Mouse (Mus musculus) heart, embryonic 11.5 days (tissue): ENCODE measurements at regions not wholly inside any gene's neighbourhood (a gene's known extent, or its start where the extent isn't known, plus 50 kb on each side); places are given as distances from the start of the nearest gene placed in this dataset.

Experiments
- ATAC-seq: fragments of 200-750 bp; cut with Nextera tagmentation; replicated peaks from 2 replicates; pipeline ENCODE4 v1.8.0; 2017; ENCODE audit warnings: moderate library complexity; ENCODE audit not compliant: insufficient number of reproducible peaks, low FRiP score, low TSS enrichment
- H3K27ac ChIP-seq: fragments of 300-500 bp; sonication (generic); 2 replicates; pipeline ENCODE4 v1.5.1; 2014; ENCODE audit warnings: mild to moderate bottlenecking, low read depth, low read length
- H3K27me3 ChIP-seq: fragments of 300-500 bp; sonication (generic); 2 replicates; pipeline ENCODE4 v1.6.1; 2014; ENCODE audit warnings: mild to moderate bottlenecking, low read length, mixed read lengths; ENCODE audit not compliant: control insufficient read depth, insufficient read depth
- H3K36me3 ChIP-seq: fragments of 300-500 bp; sonication (generic); 2 replicates; pipeline ENCODE4 v1.6.1; 2014; ENCODE audit warnings: mild to moderate bottlenecking, low read length, moderate library complexity, mixed read lengths; ENCODE audit not compliant: control insufficient read depth, insufficient read depth
- H3K4me1 ChIP-seq: fragments of 300-500 bp; sonication (generic); 2 replicates; pipeline ENCODE4 v1.6.1; 2014; ENCODE audit warnings: low read length; ENCODE audit not compliant: control insufficient read depth, insufficient read depth
- H3K4me2 ChIP-seq: fragments of 300-500 bp; sonication (generic); 2 replicates; pipeline ENCODE4 v1.6.1; 2014; ENCODE audit warnings: mild to moderate bottlenecking, moderate library complexity
- H3K4me3 ChIP-seq: fragments of 300-500 bp; sonication (generic); 2 replicates; pipeline ENCODE4 v1.5.1; 2014; ENCODE audit warnings: low read depth, low read length
- H3K9ac ChIP-seq: fragments of 300-500 bp; sonication (generic); 2 replicates; pipeline ENCODE4 v1.6.1; 2014; ENCODE audit warnings: mild to moderate bottlenecking, low read depth, low read length, moderate library complexity
- H3K9me3 ChIP-seq: fragments of 300-500 bp; sonication (generic); replicated peaks from 2 replicates; pipeline ENCODE4 v1.6.1; 2016; ENCODE audit warnings: low read length; ENCODE audit not compliant: control insufficient read depth
- WGBS: fragments of 180-500 bp; shearing (Covaris S2); extraction: QIAGEN DNeasy Blood & Tissue Kit; methylation state at CpG from one replicate; pipeline ENCODE4 v1.1.7; 2014; ENCODE audit not compliant: insufficient replicate concordance; 5-methylcytosine and 5-hydroxymethylcytosine counted together

- Histone ChIP-seq H3K9me3 (no peaks in the 10 kb centered on the region), H3K27ac (no peak overlapping the region), H3K4me3 (no peak overlapping the region), H3K36me3 (no peaks in the 10 kb centered on the region), H3K27me3 (no peaks in the 10 kb centered on the region), H3K9ac (no peak overlapping the region), H3K4me2 (no peak overlapping the region), H3K4me1 (peaks cover 8% of the 10 kb centered on the region; the same call in 1 of the 2 replicates)
- 37% methylated on average over 3 of the region's 3 CpGs for WGBS
- ATAC-seq: no peak
Measured at GRCm38 (mm10) chr16:93436732-93437131, 167.1 kb downstream of the Setd4 start.

GRCm38 (mm10) chr16:93431316-93431715 is 172.5 kb downstream of the Setd4 start:
- no peaks in the 10 kb centered on the region for H3K9me3 ChIP-seq
- H3K36me3 ChIP-seq: no peaks in the 10 kb centered on the region
- H3K4me1 ChIP-seq: no peaks in the 10 kb centered on the region
- H3K4me3 ChIP-seq: no peak overlapping the region
- no peaks in the 10 kb centered on the region for H3K27me3 ChIP-seq
- no peak for ATAC-seq
- WGBS: 61% methylated on average over 5 of the region's 5 CpGs
- H3K27ac ChIP-seq: no peak overlapping the region
- H3K9ac ChIP-seq: no peak overlapping the region
- no peak overlapping the region for H3K4me2 ChIP-seq

GRCm38 (mm10) chr16:93429324-93429781 is 174.5 kb downstream of the Setd4 start:
- H3K4me3 ChIP-seq: no peak overlapping the region
- no peaks in the 10 kb centered on the region for H3K27me3 ChIP-seq
- H3K9ac ChIP-seq: no peak overlapping the region
- no peaks in the 10 kb centered on the region for H3K4me1 ChIP-seq
- no peak overlapping the region for H3K27ac ChIP-seq
- 76% methylated on average over 8 of the region's 8 CpGs for WGBS
- H3K9me3 ChIP-seq: no peaks in the 10 kb centered on the region
- no peak for ATAC-seq
- H3K36me3 ChIP-seq: no peaks in the 10 kb centered on the region
- no peak overlapping the region for H3K4me2 ChIP-seq

- H3K4me2 ChIP-seq: no peak overlapping the region
- H3K4me1 ChIP-seq: peaks cover 7% of the 10 kb centered on the region
- H3K9ac ChIP-seq: no peak overlapping the region
- no peak for ATAC-seq
- H3K27me3 ChIP-seq: no peaks in the 10 kb centered on the region
- H3K4me3 ChIP-seq: no peak overlapping the region
- WGBS: 83% methylated on average over 4 of the region's 4 CpGs
- H3K27ac ChIP-seq: no peak overlapping the region
- H3K36me3 ChIP-seq: no peaks in the 10 kb centered on the region
- H3K9me3 ChIP-seq: no peaks in the 10 kb centered on the region
Measured at GRCm38 (mm10) chr16:93427264-93427663, 176.6 kb downstream of the Setd4 start.

GRCm38 (mm10) chr16:93425731-93426130 is 178.1 kb downstream of the Setd4 start:
- H3K4me1 ChIP-seq: peaks cover 7% of the 10 kb centered on the region
- H3K4me3 ChIP-seq: no peak overlapping the region
- no peaks in the 10 kb centered on the region for H3K27me3 ChIP-seq
- no peak overlapping the region for H3K9ac ChIP-seq
- H3K27ac ChIP-seq: no peak overlapping the region
- H3K9me3 ChIP-seq: no peaks in the 10 kb centered on the region
- ATAC-seq: no peak
- no peak overlapping the region for H3K4me2 ChIP-seq
- no peaks in the 10 kb centered on the region for H3K36me3 ChIP-seq
- WGBS: 76% methylated on average over 6 of the region's 6 CpGs

GRCm38 (mm10) chr16:93423174-93423573 is 180.7 kb downstream of the Setd4 start:
- H3K4me1 ChIP-seq: peaks cover 7% of the 10 kb centered on the region
- peak overlapping the region; percentile 21; the same call in 1 of the 2 replicates for H3K4me3 ChIP-seq
- WGBS: 8% methylated on average over 13 of the region's 13 CpGs
- H3K9ac ChIP-seq: no peak overlapping the region
- peak overlapping the region; percentile 59 for H3K4me2 ChIP-seq
- H3K27ac ChIP-seq: no peak overlapping the region
- no peaks in the 10 kb centered on the region for H3K27me3 ChIP-seq
- H3K36me3 ChIP-seq: no peaks in the 10 kb centered on the region
- H3K9me3 ChIP-seq: no peaks in the 10 kb centered on the region
- no peak for ATAC-seq

- Histone ChIP-seq H3K4me2 (no peak overlapping the region), H3K27me3 (no peaks in the 10 kb centered on the region), H3K36me3 (no peaks in the 10 kb centered on the region), H3K9me3 (no peaks in the 10 kb centered on the region), H3K9ac (no peak overlapping the region), H3K27ac (no peak overlapping the region), H3K4me1 (peaks cover 7% of the 10 kb centered on the region), H3K4me3 (no peak overlapping the region)
- 60% methylated on average over 13 of the region's 13 CpGs for WGBS
- no peak for ATAC-seq
Measured at GRCm38 (mm10) chr16:93422221-93422620, 181.6 kb downstream of the Setd4 start.

GRCm38 (mm10) chr16:93418246-93418645 is 185.6 kb downstream of the Setd4 start:
- H3K4me1 ChIP-seq: peaks cover 6% of the 10 kb centered on the region; the same call in 1 of the 2 replicates
- no peak overlapping the region for H3K4me3 ChIP-seq
- H3K36me3 ChIP-seq: no peaks in the 10 kb centered on the region
- H3K9me3 ChIP-seq: no peaks in the 10 kb centered on the region
- peak; percentile 60; the same call in 1 of the 2 replicates for ATAC-seq
- H3K4me2 ChIP-seq: no peak overlapping the region
- no peak overlapping the region for H3K9ac ChIP-seq
- 62% methylated on average over 8 of the region's 8 CpGs for WGBS
- H3K27me3 ChIP-seq: no peaks in the 10 kb centered on the region
- H3K27ac ChIP-seq: 0 out of 2 replicates have a peak overlapping the region, but pooled peaks have one; percentile 10

GRCm38 (mm10) chr16:93417831-93418230 is 186.0 kb downstream of the Setd4 start:
- Histone ChIP-seq H3K4me2 (no peak overlapping the region), H3K9me3 (no peaks in the 10 kb centered on the region), H3K4me1 (peaks cover 2% of the 10 kb centered on the region; the same call in 1 of the 2 replicates), H3K27ac (no peak overlapping the region), H3K27me3 (no peaks in the 10 kb centered on the region), H3K4me3 (no peak overlapping the region), H3K36me3 (no peaks in the 10 kb centered on the region), H3K9ac (no peak overlapping the region)
- no peak for ATAC-seq
- WGBS: 79% methylated on average over 8 of the region's 8 CpGs
